Mouse (Mus musculus): ENCODE data around the gene Dthd1. TPM values are rescaled to one million over a fixed set of nuclear protein-coding genes. Genes with fewer than 3 reads are reported as not detected.

Dthd1 gene
- polyA plus RNA-seq, 1 experiment, result not detected

DNA sequence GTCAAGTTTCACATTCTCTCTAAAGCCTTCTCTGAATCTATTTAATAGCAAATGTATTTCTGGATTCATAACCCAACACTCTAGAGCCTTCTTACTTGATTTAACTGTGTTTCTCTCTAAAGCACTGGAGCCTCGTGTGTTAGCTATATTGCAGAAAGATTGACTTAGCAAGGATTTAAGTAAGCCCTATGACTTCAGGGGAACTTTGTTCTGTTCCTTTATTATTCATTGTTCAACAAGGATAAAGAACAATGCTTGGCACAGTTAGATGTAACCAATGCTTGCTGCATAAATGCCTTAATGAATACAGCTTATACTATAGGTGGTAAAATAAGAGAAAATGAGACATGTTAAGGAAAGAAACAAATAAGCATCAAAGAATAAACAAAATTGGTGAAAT, 43.9 kb downstream of the Dthd1 start:
- no peak for DNase-seq (ENCODE audit: extremely low spot score in 1 of 2, low spot score in 1 of 2)

DNA sequence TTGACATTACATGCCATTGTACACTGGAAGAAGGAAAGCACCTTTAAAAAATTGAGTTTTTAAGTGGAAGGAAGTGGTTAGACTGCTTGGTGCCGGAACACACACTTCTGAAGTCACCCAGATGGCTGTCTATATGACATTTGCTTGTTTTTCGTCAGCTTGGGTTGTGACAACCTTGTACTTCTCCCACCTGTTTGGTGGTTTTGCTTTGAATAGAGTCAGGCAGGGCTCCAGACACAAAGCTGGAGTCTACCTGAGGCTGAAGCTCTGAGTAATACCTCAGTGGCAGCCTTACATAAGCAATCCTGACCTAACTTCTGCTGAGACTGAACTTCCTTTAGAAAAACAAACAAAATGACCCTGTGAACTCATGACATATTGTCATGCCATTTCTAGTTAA, 44.7 kb downstream of the Dthd1 start:
- DNase-seq (ENCODE audit: extremely low spot score in 1 of 2, low spot score in 1 of 2), result no peak

- DNase-seq (ENCODE audit: extremely low spot score in 1 of 2, low spot score in 1 of 2), result peak in 1 of 2 experiments; percentile 32
These were observed 50.7 kb downstream of the Dthd1 start for GRCm38 (mm10) chr5:62864348-62864747.

GRCm38 (mm10) chr5:62867003-62867402, 53.4 kb downstream of the Dthd1 start:
- no peak for DNase-seq (ENCODE audit: extremely low spot score in 1 of 2, low spot score in 1 of 2)

DNA sequence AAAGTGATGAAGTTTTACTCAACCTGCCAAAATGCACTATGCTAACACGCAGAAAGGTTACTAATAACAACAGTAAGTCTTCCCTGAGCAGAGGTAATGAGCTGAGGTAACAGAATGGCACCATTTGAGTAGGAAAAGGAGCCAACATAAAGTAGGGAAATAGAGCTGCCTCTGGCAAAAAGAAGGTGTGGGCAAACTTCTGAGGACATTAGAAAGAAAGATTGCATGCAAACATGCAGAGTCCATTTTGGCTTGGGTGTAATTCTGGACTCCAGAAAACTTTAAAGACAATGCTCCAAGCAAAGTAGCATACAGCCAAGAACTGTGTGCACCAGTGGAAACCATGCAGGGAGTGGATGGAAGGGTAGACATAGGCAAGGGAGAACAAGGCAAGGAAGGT, 65.9 kb downstream of the Dthd1 start:
- DNase-seq (ENCODE audit: extremely low spot score in 1 of 2, low spot score in 1 of 2), result no peak

DNA sequence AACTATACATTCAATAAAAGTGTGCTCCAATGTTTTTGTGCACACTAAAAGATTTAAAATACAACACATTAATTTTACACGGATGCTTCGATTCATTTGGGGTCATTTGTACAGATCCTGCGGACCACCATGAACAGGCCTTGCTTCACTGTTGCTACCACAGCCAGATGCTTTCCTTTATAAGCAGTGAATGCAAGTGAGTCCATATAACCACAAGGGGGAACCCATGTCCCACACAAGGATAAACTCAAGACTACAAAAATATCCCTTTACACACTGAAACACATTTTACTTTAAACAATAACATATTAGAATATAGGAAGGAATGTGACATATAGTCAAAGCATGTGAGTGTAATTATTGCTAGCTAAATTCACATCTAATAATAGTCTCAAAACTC, 81.7 kb downstream of the Dthd1 start:
- peak; percentile 22 to 76 for DNase-seq (ENCODE audit: extremely low spot score in 1 of 2, low spot score in 1 of 2)

DNA sequence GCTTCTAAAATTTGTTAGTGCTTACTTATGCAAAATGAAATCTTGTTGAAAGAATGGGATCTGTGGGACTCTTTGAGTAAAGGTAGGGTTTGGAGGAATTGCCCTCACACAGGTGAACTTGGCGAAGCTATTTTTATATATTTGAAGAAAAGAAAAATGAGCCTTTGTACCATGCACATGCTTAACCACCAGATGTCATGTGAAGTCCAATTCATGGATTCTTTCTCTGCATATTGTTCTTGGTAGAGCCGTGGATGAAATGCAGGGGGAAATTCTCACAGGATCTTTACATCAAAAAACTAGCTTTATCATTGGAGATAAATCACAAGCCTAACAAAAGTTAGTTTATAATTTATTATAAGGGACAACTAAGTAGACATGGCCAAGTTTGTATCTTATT, 93.3 kb downstream of the Dthd1 start:
- peak in 1 of 2 experiments; percentile 16 for DNase-seq (ENCODE audit: extremely low spot score in 1 of 2, low spot score in 1 of 2)

GRCm38 (mm10) chr5:62909074-62909473, 95.5 kb downstream of the Dthd1 start:
- peak in 1 of 2 experiments; percentile 5 for DNase-seq (ENCODE audit: extremely low spot score in 1 of 2, low spot score in 1 of 2)

DNA sequence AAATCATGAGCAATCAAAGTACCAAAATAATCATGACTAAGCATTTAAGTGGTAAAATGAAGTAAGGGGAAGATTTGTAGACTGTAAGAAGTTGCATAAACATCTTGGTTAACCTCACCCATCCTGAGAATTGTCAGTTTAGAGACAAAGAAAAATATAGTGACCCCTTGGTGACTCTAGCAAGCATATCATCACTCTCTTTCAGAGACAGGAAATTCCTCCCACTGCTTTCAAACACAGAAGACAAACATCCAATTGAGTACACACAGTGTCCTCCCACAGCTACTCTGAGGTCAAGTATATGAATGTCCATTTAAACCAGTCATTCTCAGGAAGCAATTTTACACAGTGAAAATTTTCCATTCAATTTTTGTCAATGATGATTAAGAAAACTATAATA, 111.0 kb downstream of the Dthd1 start:
- no peak for DNase-seq (ENCODE audit: extremely low spot score in 1 of 2, low spot score in 1 of 2)

Other genes with a start within 250 kb of the Dthd1 start
- 43.0 and 43.3 TPM in 2 replicates for gene Arap2, start 47.7 kb upstream of the Dthd1 start, polyA plus RNA-seq (2012; rRNA removed)